Mouse (Mus musculus): ENCODE measurements around the gene Dnah6. TPM values are rescaled to one million over a fixed set of nuclear protein-coding genes. Genes with fewer than 3 reads are reported as not detected.

Dnah6 gene
- polyA plus RNA-seq, 1 experiment from 2014 or later: not detected

DNA sequence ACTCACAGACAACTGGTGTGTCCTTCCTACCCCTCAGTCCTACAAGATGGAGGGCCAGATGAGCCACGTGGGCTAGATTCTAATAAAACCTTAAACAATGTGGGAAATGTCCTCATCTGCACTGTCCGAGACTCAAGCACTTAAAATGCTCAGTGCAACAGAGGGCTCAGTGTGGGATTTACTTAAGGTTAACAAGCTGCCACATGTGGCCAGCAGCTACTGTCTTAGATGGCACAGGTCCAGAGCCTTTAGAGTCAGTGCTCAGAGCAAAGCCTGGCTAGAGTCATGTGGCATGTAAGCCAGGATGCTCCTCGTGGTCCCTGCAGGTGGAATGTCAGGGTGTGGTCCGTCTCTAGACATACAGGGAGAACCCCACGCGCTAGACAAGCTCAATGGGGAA, 194.6 kb downstream of the Dnah6 start:
- Histone ChIP-seq H3K27me3 (peaks cover 3% of the 10 kb centered on the region; the same call in 1 of the 2 replicates), H3K36me3 (no peaks in the 10 kb centered on the region), H3K27ac (no peak overlapping the region), H3K4me1 (replicated peaks) (peaks cover 12% of the 10 kb centered on the region), H3K9me3 (no peaks in the 10 kb centered on the region), H3K9ac (replicated peaks) (no peak overlapping the region), H3K4me3 (replicated peaks) (no peak overlapping the region), H3K4me2 (no peak overlapping the region)
- peak; percentile 59; the same call in 1 of the 2 replicates for ATAC-seq (ENCODE audit: insufficient number of reproducible peaks, insufficient read depth, low FRiP score, low TSS enrichment, low read depth)
- WGBS: 40% methylated on average over 6 of the region's 6 CpGs

GRCm38 (mm10) chr6:73020061-73020460, 201.4 kb downstream of the Dnah6 start:
- H3K27ac ChIP-seq: no peak overlapping the region
- no peak overlapping the region for H3K4me2 ChIP-seq
- H3K27me3 ChIP-seq: no peaks in the 10 kb centered on the region
- no peak overlapping the region for H3K4me3 ChIP-seq (replicated peaks)
- H3K9ac ChIP-seq (replicated peaks): no peak overlapping the region
- no peak for ATAC-seq (ENCODE audit: insufficient number of reproducible peaks, insufficient read depth, low FRiP score, low TSS enrichment, low read depth)
- H3K9me3 ChIP-seq: no peaks in the 10 kb centered on the region
- no peaks in the 10 kb centered on the region for H3K4me1 ChIP-seq (replicated peaks)
- 7% methylated on average over 3 of the region's 3 CpGs for WGBS
- no peaks in the 10 kb centered on the region for H3K36me3 ChIP-seq

GRCm38 (mm10) chr6:73018725-73019280, 202.6 kb downstream of the Dnah6 start:
- H3K4me1 ChIP-seq (replicated peaks): no peaks in the 10 kb centered on the region
- no peaks in the 10 kb centered on the region for H3K36me3 ChIP-seq
- no peak for ATAC-seq (ENCODE audit: insufficient number of reproducible peaks, insufficient read depth, low FRiP score, low TSS enrichment, low read depth)
- no peak overlapping the region for H3K9ac ChIP-seq (replicated peaks)
- H3K27ac ChIP-seq: no peak overlapping the region
- H3K4me3 ChIP-seq (replicated peaks): no peak overlapping the region
- H3K27me3 ChIP-seq: no peaks in the 10 kb centered on the region
- 86% methylated on average over 10 of the region's 10 CpGs for WGBS
- H3K4me2 ChIP-seq: no peak overlapping the region
- no peaks in the 10 kb centered on the region for H3K9me3 ChIP-seq

DNA sequence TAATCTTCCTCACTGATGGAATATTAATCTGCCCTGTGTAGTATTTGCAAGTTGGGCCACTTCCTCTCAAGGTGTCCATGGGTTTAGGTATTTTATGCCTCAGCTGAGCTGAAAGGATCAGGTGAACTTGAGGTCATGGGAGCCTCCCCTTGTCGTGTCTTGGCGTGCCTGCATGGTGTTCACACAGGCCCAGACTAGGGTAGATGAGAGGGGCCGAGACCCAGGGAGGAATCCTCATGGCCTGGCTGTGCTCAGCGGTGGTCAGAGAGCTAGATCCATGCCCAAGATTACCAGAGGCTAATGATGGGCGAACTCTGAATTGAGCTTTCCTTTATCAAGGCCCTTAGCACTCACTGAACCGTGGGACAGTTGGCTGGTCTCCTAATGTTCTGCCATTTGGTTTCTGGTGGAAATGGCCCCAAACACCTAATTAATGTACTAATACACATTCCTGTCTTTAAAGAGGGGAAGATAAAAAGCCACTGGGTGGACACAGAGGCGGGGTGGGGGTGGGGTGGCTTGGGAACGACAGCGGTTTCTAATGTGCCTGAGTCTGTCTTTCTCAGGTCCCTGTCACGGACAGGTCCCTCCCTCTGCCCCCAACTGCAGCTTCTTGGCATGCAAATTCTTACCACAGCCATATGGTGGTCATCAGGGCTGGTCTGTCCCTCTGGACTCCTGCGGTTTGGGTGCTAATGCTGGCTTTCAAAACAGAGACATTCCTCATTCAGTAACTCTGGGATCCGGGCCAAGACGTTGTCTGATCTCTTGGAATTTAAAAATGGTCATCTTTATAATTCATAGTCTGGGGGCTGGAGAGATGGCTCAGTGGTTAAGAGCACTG, 206.9 kb downstream of the Dnah6 start:
- no peaks in the 10 kb centered on the region for H3K9me3 ChIP-seq
- ATAC-seq (ENCODE audit: insufficient number of reproducible peaks, insufficient read depth, low FRiP score, low TSS enrichment, low read depth): no peak
- no peaks in the 10 kb centered on the region for H3K27me3 ChIP-seq
- H3K9ac ChIP-seq (replicated peaks): no peak overlapping the region
- no peak overlapping the region for H3K27ac ChIP-seq
- no peak overlapping the region for H3K4me2 ChIP-seq
- no peak overlapping the region for H3K4me3 ChIP-seq (replicated peaks)
- H3K36me3 ChIP-seq: no peaks in the 10 kb centered on the region
- H3K4me1 ChIP-seq (replicated peaks): no peaks in the 10 kb centered on the region
- 33% methylated on average over 13 of the region's 13 CpGs for WGBS

- Histone ChIP-seq H3K36me3 (no peaks in the 10 kb centered on the region), H3K4me3 (replicated peaks) (no peak overlapping the region), H3K9ac (replicated peaks) (no peak overlapping the region), H3K4me1 (replicated peaks) (no peaks in the 10 kb centered on the region), H3K4me2 (no peak overlapping the region), H3K27ac (no peak overlapping the region), H3K27me3 (no peaks in the 10 kb centered on the region), H3K9me3 (no peaks in the 10 kb centered on the region)
- 84% methylated on average over 8 of the region's 8 CpGs for WGBS
- no peak for ATAC-seq (ENCODE audit: insufficient number of reproducible peaks, insufficient read depth, low FRiP score, low TSS enrichment, low read depth)
Observed at GRCm38 (mm10) chr6:73012931-73013330, 208.5 kb downstream of the Dnah6 start.

DNA sequence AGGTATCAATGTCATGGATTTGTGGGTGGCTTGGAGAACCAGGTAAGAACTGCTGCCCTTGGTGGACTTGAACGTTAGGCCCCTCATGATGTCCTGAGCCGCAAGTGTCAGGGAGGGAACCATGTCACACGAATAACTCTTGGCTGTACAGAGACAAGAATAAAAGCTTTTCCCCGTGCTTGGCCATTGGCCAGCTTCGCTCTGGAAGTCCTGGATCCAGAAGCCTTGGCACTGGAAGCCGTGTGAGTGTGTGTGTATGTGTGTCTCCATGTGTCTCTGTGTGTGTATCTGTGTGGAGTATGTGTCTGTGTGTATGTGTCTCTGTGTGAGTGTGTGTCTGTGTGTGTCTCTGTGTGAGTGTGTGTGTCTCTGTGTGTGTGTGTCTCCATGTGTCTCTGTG, 209.6 kb downstream of the Dnah6 start:
- 88% methylated on average over 6 of the region's 6 CpGs for WGBS
- Histone ChIP-seq H3K4me3 (replicated peaks) (no peak overlapping the region), H3K27ac (no peak overlapping the region), H3K4me1 (replicated peaks) (no peaks in the 10 kb centered on the region), H3K9me3 (no peaks in the 10 kb centered on the region), H3K27me3 (no peaks in the 10 kb centered on the region), H3K36me3 (no peaks in the 10 kb centered on the region), H3K4me2 (no peak overlapping the region), H3K9ac (replicated peaks) (no peak overlapping the region; the same call in 1 of the 2 replicates)
- no peak for ATAC-seq (ENCODE audit: insufficient number of reproducible peaks, insufficient read depth, low FRiP score, low TSS enrichment, low read depth)

DNA sequence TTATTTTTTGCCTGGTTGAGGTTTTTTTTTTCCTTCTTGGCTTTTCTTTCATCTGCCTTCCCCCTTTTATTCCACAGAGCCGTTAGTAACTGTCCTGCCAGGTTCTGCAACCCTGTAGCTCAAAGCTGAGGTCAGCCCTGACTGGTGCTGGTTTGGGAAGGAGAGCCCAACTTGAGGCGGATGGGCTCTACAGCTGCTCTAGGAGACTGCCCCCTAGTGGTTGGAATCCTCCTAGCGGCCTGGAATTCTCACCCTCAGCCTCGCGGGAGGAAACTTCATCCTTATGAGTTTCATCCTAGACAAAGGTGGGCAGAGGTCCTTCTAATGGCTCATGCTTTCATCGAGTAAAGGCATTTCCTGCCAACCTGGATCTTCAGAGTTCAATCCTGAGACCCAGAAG, 211.4 kb downstream of the Dnah6 start:
- H3K27ac ChIP-seq: no peak overlapping the region
- no peaks in the 10 kb centered on the region for H3K4me1 ChIP-seq (replicated peaks)
- H3K4me2 ChIP-seq: no peak overlapping the region
- no peak overlapping the region for H3K9ac ChIP-seq (replicated peaks)
- H3K36me3 ChIP-seq: no peaks in the 10 kb centered on the region
- no peaks in the 10 kb centered on the region for H3K9me3 ChIP-seq
- ATAC-seq (ENCODE audit: insufficient number of reproducible peaks, insufficient read depth, low FRiP score, low TSS enrichment, low read depth): no peak
- 41% methylated on average over 6 of the region's 6 CpGs for WGBS
- H3K27me3 ChIP-seq: no peaks in the 10 kb centered on the region
- H3K4me3 ChIP-seq (replicated peaks): no peak overlapping the region

DNA sequence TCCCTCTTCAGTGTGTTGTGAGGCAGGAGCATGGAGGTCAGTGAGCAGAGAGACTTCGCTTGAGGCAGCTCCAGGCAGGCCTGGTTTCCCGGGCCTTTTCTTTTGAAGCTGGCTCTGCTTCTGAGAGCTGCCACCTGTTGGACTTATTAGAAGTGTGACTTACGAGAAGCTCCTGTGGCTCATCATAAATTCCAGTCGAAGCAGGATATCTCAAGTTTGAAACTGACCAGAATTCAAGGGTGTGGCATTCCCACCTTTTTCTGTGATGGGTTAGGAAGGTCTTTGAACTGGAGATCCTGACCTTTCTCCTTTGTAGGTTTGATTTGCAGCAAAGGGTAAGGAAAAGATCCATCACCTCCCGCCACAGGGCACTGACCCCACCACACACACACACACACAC, 217.8 kb downstream of the Dnah6 start:
- Histone ChIP-seq H3K4me3 (replicated peaks) (no peak overlapping the region), H3K27me3 (0 out of 2 replicates have a peak, but pooled peaks cover 4% of the 10 kb centered on the region), H3K4me1 (replicated peaks) (no peaks in the 10 kb centered on the region), H3K4me2 (no peak overlapping the region), H3K36me3 (no peaks in the 10 kb centered on the region), H3K27ac (no peak overlapping the region), H3K9me3 (no peaks in the 10 kb centered on the region), H3K9ac (replicated peaks) (no peak overlapping the region)
- no peak for ATAC-seq (ENCODE audit: insufficient number of reproducible peaks, insufficient read depth, low FRiP score, low TSS enrichment, low read depth)
- WGBS: 48% methylated on average over 5 of the region's 5 CpGs

DNA sequence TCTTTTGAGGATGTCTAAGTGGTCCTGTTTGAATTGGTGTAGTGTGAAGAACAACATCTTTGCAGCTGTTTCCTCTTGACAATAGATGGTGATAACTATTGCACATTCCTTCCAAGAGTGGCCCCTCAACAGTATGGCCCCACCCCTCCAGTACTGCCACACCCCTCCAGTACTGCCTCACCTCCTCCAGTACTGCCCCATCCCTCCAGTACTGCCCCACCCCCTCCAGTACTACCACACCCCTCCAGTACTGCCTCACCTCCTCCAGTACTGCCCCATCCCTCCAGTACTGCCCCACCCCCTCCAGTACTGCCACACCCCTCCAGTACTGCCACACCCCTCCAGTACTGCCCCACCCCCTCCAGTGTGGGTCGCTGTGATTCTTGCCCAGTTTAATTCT, 219.1 kb downstream of the Dnah6 start:
- H3K27me3 ChIP-seq: 0 out of 2 replicates have a peak, but pooled peaks cover 4% of the 10 kb centered on the region
- no peaks in the 10 kb centered on the region for H3K9me3 ChIP-seq
- H3K36me3 ChIP-seq: no peaks in the 10 kb centered on the region
- no peaks in the 10 kb centered on the region for H3K4me1 ChIP-seq (replicated peaks)
- 58% methylated on average over 1 of the region's 1 CpGs for WGBS
- ATAC-seq (ENCODE audit: insufficient number of reproducible peaks, insufficient read depth, low FRiP score, low TSS enrichment, low read depth): no peak
- H3K27ac ChIP-seq: no peak overlapping the region
- no peak overlapping the region for H3K9ac ChIP-seq (replicated peaks)
- no peak overlapping the region for H3K4me2 ChIP-seq
- no peak overlapping the region for H3K4me3 ChIP-seq (replicated peaks)

DNA sequence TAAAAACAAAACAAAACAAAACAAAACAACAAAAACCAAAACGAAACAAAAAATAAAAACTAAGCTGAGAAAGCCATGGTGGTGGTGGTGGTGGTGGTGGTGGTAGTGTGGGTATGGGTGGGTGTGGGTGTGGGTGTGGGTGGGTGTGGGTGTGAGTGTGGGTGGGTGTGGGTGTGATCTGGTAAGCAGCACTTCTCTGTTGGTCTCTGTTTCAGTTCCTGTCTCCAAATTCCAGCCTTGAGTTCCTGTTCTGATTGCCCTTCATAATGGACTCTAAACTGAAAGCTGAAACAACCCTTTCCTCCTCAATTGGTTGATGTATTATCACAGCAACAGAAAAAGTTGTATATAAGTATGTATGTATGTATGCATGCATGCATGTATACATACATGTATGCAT, 222.6 kb downstream of the Dnah6 start:
- H3K9me3 ChIP-seq: no peaks in the 10 kb centered on the region
- H3K4me2 ChIP-seq: no peak overlapping the region
- H3K36me3 ChIP-seq: no peaks in the 10 kb centered on the region
- H3K4me1 ChIP-seq (replicated peaks): no peaks in the 10 kb centered on the region
- H3K4me3 ChIP-seq (replicated peaks): no peak overlapping the region
- ATAC-seq (ENCODE audit: insufficient number of reproducible peaks, insufficient read depth, low FRiP score, low TSS enrichment, low read depth): no peak
- no peak overlapping the region for H3K27ac ChIP-seq
- no peak overlapping the region for H3K9ac ChIP-seq (replicated peaks)
- 79% methylated on average over 1 of the region's 1 CpGs for WGBS
- 0 out of 2 replicates have a peak, but pooled peaks cover 4% of the 10 kb centered on the region for H3K27me3 ChIP-seq

DNA sequence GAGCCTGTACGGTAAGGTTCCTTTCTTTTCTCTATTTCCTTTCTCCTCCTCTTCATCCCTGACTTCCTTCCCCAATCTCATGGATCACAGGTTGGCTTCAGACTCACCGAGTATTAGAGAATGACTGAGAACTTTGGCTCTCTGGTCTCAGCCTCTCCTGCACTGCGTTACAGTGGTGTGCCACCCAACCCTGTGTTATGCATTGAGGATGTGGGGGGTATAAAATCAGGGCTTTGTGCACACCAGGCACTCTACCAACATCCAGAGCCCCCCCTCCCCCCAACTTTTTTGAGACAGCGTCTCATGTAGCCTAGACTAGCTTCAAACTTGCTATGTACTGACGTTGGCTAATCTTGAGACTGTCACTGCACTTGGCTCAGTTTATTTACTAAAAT, 227.8 kb downstream of the Dnah6 start:
- H3K9me3 ChIP-seq: no peaks in the 10 kb centered on the region
- ATAC-seq (ENCODE audit: insufficient number of reproducible peaks, insufficient read depth, low FRiP score, low TSS enrichment, low read depth): no peak
- H3K27ac ChIP-seq: no peak overlapping the region
- no peak overlapping the region for H3K9ac ChIP-seq (replicated peaks)
- no peaks in the 10 kb centered on the region for H3K36me3 ChIP-seq
- H3K4me2 ChIP-seq: no peak overlapping the region
- H3K27me3 ChIP-seq: no peaks in the 10 kb centered on the region
- WGBS: 87% methylated on average over 5 of the region's 5 CpGs
- no peak overlapping the region for H3K4me3 ChIP-seq (replicated peaks)
- peaks cover 10% of the 10 kb centered on the region for H3K4me1 ChIP-seq (replicated peaks)
